Mouse (Mus musculus) CH12.LX (cell line): ENCODE results near the gene Gdf15. TPM values are rescaled to one million over a fixed set of nuclear protein-coding genes. Genes with fewer than 3 reads are reported as not detected.

Source experiments
- DNase-seq: peaks from one replicate; pipeline ENCODE4 v3.0.0-alpha.2; 2013; ENCODE audit errors: extremely low read depth
- H3K27ac ChIP-seq: 2 replicates; pipeline ENCODE4 v1.5.1; 2012; ENCODE audit warnings: low read depth, mild to moderate bottlenecking, control low read depth, moderate library complexity; ENCODE audit not compliant: insufficient read depth
- H3K27me3 ChIP-seq: replicated peaks from 2 replicates; pipeline ENCODE3; 2012; ENCODE audit warnings: inconsistent platforms
- H3K36me3 ChIP-seq, 2 experiments: replicated peaks in 1 of 2; 2 replicates each; pipeline versions ENCODE3 to v1.6.1; 2012; ENCODE audit warnings: inconsistent platforms in 1 of 2, low read length in 1 of 2, mild to moderate bottlenecking in 1 of 2, mixed read lengths in 1 of 2, moderate library complexity in 1 of 2; ENCODE audit not compliant: control insufficient read depth in 1 of 2, insufficient read depth in 1 of 2
- H3K4me1 ChIP-seq, 2 experiments: 2 replicates each; pipeline ENCODE4 v1.6.1; 2012; ENCODE audit warnings: inconsistent platforms in 1 of 2, moderate library complexity in 1 of 2; ENCODE audit not compliant: insufficient read depth in 2 of 2, control insufficient read depth in 1 of 2
- H3K4me2 ChIP-seq: 2 replicates; pipeline ENCODE4 v1.6.1; 2012; ENCODE audit warnings: low read depth, mild to moderate bottlenecking, control low read depth; ENCODE audit not compliant: poor library complexity, insufficient read depth, severe bottlenecking
- H3K4me3 ChIP-seq, 3 experiments: fragments of 150-350 bp in 1 of 3; sonication (generic) in 1 of 3; replicated peaks in 1 of 3; 2 replicates each; pipeline versions ENCODE3 to v1.5.1; 2011 to 2012; ENCODE audit warnings: low read depth in 2 of 3, low read length in 2 of 3, mild to moderate bottlenecking in 2 of 3, moderate library complexity in 2 of 3, control low read depth in 1 of 3, improper control_type of control experiment in 1 of 3, inconsistent platforms in 1 of 3, mixed read lengths in 1 of 3; ENCODE audit not compliant: poor library complexity in 1 of 3
- H3K79me2 ChIP-seq: replicated peaks from 2 replicates; pipeline ENCODE4 v1.6.1; 2012; ENCODE audit warnings: mild to moderate bottlenecking, moderate library complexity; ENCODE audit not compliant: control insufficient read depth, poor library complexity, insufficient read depth, severe bottlenecking; ENCODE audit errors: extremely low read depth
- H3K9ac ChIP-seq: 2 replicates; pipeline ENCODE4 v1.6.1; 2012; ENCODE audit warnings: low read depth, mild to moderate bottlenecking, control low read depth, moderate library complexity; ENCODE audit not compliant: insufficient read depth
- H3K9me3 ChIP-seq: replicated peaks from 2 replicates; pipeline ENCODE3; 2012; ENCODE audit warnings: low read length, inconsistent platforms, mixed read lengths
- CHD1 ChIP-seq: IDR thresholded peaks from 2 replicates; pipeline ENCODE4 v1.6.1; 2012; ENCODE audit warnings: low read depth, low read length, improper control_type of control experiment, inconsistent platforms
- E2F4 ChIP-seq: IDR thresholded peaks from 2 replicates; pipeline ENCODE4 v1.6.1; 2011; ENCODE audit warnings: low read depth, low read length, improper control_type of control experiment; ENCODE audit not compliant: insufficient replicate concordance
- ELF1 ChIP-seq: IDR thresholded peaks from 2 replicates; pipeline ENCODE4 v1.6.1; 2014; ENCODE audit warnings: low read depth, mild to moderate bottlenecking, inconsistent platforms, low read length, improper control_type of control experiment
- EP300 ChIP-seq: IDR thresholded peaks from 2 replicates; pipeline ENCODE4 v1.6.1; 2011; ENCODE audit warnings: low read length, improper control_type of control experiment
- HCFC1 ChIP-seq: IDR thresholded peaks from 2 replicates; pipeline ENCODE4 v1.6.1; 2012; ENCODE audit warnings: low read depth, mild to moderate bottlenecking, inconsistent platforms, low read length, improper control_type of control experiment
- MAFK ChIP-seq: IDR thresholded peaks from 2 replicates; pipeline ENCODE4 v1.6.1; 2011; ENCODE audit warnings: low read length, improper control_type of control experiment; ENCODE audit not compliant: insufficient replicate concordance
- MXI1 ChIP-seq: IDR thresholded peaks from 2 replicates; pipeline ENCODE4 v1.6.1; 2011; ENCODE audit warnings: mild to moderate bottlenecking, low read depth, low read length, improper control_type of control experiment
- MYC ChIP-seq: IDR thresholded peaks from 2 replicates; pipeline ENCODE4 v1.6.1; 2011; ENCODE audit warnings: low read depth, mild to moderate bottlenecking, improper control_type of control experiment, low read length
- PAX5 ChIP-seq: IDR thresholded peaks from 2 replicates; pipeline ENCODE4 v1.6.1; 2012; ENCODE audit warnings: low read length, inconsistent platforms, mixed read lengths
- POLR2A ChIP-seq: IDR thresholded peaks from 2 replicates; pipeline ENCODE4 v1.6.1; 2011; ENCODE audit warnings: low read depth, mild to moderate bottlenecking, improper control_type of control experiment, low read length
- POLR2AphosphoS2 ChIP-seq: IDR thresholded peaks from 2 replicates; pipeline ENCODE4 v1.6.1; 2011; ENCODE audit warnings: low read depth, low read length, improper control_type of control experiment
- SIN3A ChIP-seq: IDR thresholded peaks from 2 replicates; pipeline ENCODE4 v1.6.1; 2012; ENCODE audit warnings: low read length, improper control_type of control experiment, inconsistent platforms
- SMC3 ChIP-seq: IDR thresholded peaks from 2 replicates; pipeline ENCODE4 v1.6.1; 2011; ENCODE audit warnings: low read depth, low read length, improper control_type of control experiment
- TCF12 ChIP-seq: IDR thresholded peaks from 2 replicates; pipeline ENCODE4 v1.6.1; 2014; ENCODE audit warnings: low read depth, mild to moderate bottlenecking, inconsistent platforms, low read length, improper control_type of control experiment
- ZKSCAN1 ChIP-seq: IDR thresholded peaks from 2 replicates; pipeline ENCODE4 v1.6.1; 2012; ENCODE audit warnings: low read depth, inconsistent platforms, low read length, improper control_type of control experiment, borderline replicate concordance
- ZMIZ1 ChIP-seq: IDR thresholded peaks from 2 replicates; pipeline ENCODE4 v1.6.1; 2012; ENCODE audit warnings: low read depth, mild to moderate bottlenecking, inconsistent platforms, low read length, improper control_type of control experiment
- ZNF384 ChIP-seq: IDR thresholded peaks from 2 replicates; pipeline ENCODE4 v1.6.1; 2012; ENCODE audit warnings: low read depth, low read length, improper control_type of control experiment, inconsistent platforms
- dilution Hi-C: fragments of 300-500 bp; cut with MboI; formaldehyde crosslinking; loops from 2 replicates; pipeline ENCODE4 v1.14.3; 2020; ENCODE audit warnings: low sequenced_read_pairs; ENCODE audit not compliant: extremely low pct_unique_long_range_greater_than_20kb, extremely low pct_ligation_motif_present
- in situ Hi-C: fragments of 300-500 bp; cut with MboI; formaldehyde crosslinking; loops from 3 replicates; pipeline ENCODE4 v1.14.3; 2019; ENCODE audit warnings: low sequenced_read_pairs, low pct_ligation_motif_present, low pct_unique_long_range_greater_than_20kb, mixed read lengths
- polyA plus RNA-seq: library from polyadenylated mRNA; unstranded; fragments of >175 nt; gene quantifications from 2 replicates; pipeline ENCODE4 v1.2.1, GENCODE M21; 2012; ENCODE audit warnings: low read depth; ENCODE audit not compliant: insufficient read length
- total RNA-seq, 2 experiments: library from RNA; depleted of rRNA; stranded (reverse); fragments of 300-350 nt in 1 of 2; fragments of >200 nt in 1 of 2; gene quantifications; 2 replicates each; pipeline ENCODE4 v1.2.3; 2012 to 2014

Gdf15 gene
- total and polyA plus RNA-seq, 3 experiments = 0.16 to 0.21 TPM; not detected in 1

DNA sequence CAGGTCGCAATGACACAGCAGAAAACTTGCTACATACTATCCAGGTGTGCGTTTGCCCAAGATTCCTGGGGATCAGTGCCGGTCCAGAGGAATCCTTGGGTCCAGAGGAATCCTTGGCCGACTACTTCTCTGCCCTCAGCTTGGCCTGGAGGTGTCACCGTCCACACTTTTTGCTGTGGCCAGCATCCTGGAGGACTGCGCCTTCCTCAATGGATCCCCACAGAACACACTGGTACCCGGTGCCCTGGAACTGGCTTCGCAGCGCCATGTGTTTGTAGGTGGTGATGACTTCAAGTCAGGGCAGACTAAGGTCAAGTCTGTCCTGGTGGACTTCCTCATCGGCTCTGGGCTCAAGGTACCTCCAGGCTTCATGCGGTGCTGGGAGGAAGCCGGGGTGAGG, 36.4 kb downstream of the Gdf15 start:
- in situ Hi-C loops (no loop called here), dilution Hi-C loops (no loop called here)
- TF ChIP-seq POLR2A (no peak), ELF1 (no peak), MYC (no peak), PAX5 (no peak), SMC3 (no peak), ZMIZ1 (no peak), HCFC1 (no peak), SIN3A (no peak), TCF12 (no peak), MAFK (no peak), ZNF384 (no peak), EP300 (no peak), MXI1 (no peak), E2F4 (no peak), POLR2AphosphoS2 (no peak), CHD1 (no peak)
- Histone ChIP-seq H3K4me1 (peaks cover 5 to 22% of the 10 kb centered on the region in 2 experiments), H3K4me3 (no peak overlapping the region), H3K36me3 (peaks cover 60 to 81% of the 10 kb centered on the region in 2 experiments), H3K79me2 (peaks cover 2% of the 10 kb centered on the region; the same call in 1 of the 2 replicates), H3K27ac (no peak overlapping the region), H3K9me3 (peaks cover 12% of the 10 kb centered on the region), H3K27me3 (no peaks in the 10 kb centered on the region), H3K4me2 (no peak overlapping the region), H3K9ac (no peak overlapping the region)
- DNase-seq = no peak

DNA sequence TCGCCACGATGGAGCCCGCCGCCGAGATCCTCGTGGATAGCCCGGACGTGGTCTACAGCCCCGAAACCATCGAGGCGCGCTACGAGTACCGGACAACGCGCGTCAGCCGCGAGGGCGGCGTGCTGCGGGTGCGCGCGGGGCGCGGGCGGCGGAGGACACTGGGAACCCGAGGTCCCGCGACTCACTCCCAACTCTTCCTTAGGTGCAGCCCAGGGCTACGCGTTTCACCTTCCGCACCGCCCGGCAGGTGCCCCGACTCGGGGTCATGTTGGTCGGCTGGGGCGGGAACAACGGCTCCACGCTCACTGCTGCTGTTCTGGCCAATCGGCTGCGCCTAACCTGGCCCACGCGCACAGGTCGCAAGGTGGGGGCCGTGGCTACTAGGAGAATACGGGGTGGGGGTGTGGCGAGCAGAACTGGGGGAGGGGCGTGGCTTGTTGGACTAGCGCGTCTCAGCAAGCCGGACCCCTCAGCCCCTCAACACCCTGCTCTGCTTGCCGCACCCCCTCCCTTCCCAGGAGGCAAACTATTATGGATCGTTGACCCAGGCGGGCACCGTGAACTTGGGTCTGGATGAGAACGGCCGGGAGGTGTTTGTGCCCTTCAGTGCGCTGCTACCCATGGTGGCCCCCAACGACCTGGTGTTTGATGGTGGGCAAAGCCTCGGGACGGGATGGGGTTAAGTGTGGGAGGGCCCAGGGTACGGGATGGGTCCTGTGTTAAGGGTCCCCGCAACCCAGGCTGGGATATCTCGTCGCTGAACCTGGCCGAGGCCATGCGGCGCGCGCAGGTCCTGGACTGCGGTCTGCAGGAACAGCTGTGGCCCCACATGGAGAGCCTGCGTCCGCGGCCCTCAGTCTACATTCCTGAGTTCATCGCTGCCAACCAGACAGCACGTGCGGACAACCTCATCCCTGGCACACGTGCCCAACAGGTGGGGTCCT, 37.4 kb downstream of the Gdf15 start:
- dilution Hi-C loops (no loop called here), in situ Hi-C loops (no loop called here)
- Histone ChIP-seq H3K4me2 (peak overlapping the region; percentile 18), H3K79me2 (peaks cover 2% of the 10 kb centered on the region; the same call in 1 of the 2 replicates), H3K9me3 (peaks cover 12% of the 10 kb centered on the region), H3K27me3 (no peaks in the 10 kb centered on the region), H3K4me1 (peaks cover 5 to 22% of the 10 kb centered on the region in 2 experiments), H3K27ac (0 out of 2 replicates have a peak overlapping the region, but pooled peaks have one; percentile 26), H3K4me3 (peak overlapping the region; percentile 65 to 89 (median 70)), H3K36me3 (peaks cover 60 to 80% of the 10 kb centered on the region in 2 experiments), H3K9ac (peak overlapping the region; percentile 30)
- DNase-seq = peak; percentile 29
- peak; percentile 33 for TF ChIP-seq SIN3A
- no peak for TF ChIP-seq ZKSCAN1
